Mouse (Mus musculus): Measurements from ENCODE around the gene Banp.

GRCm38 (mm10) chr8:121980792-121981519 is 31.4 kb downstream of the Banp start:
- no peak for TF ChIP-seq POLR2AphosphoS5 (IDR thresholded peaks at IDR 0.05; ENCODE audit: insufficient replicate concordance, low read depth, low read length)
- TF ChIP-seq CTCF (IDR thresholded peaks at IDR 0.05; ENCODE audit: low read depth, low read length) = no peak
